Mouse (Mus musculus) limb, embryonic 11.5 days (tissue): Measurements from ENCODE around the gene Fam240b. TPM values are rescaled to one million over a fixed set of nuclear protein-coding genes. Genes with fewer than 3 reads are reported as not detected.

ENCODE experiments used
- ATAC-seq: fragments of 200-750 bp; cut with Nextera tagmentation; 2 replicates; pipeline ENCODE4 v1.8.0; 2017; ENCODE audit warnings: low read depth; ENCODE audit not compliant: insufficient number of reproducible peaks, low FRiP score, low TSS enrichment
- DNase-seq: peaks from one replicate; pipeline ENCODE4 v3.0.0-alpha.2; 2015; ENCODE audit warnings: low spot score
- H3K27ac ChIP-seq: fragments of 300-500 bp; sonication (generic); replicated peaks from 2 replicates; pipeline ENCODE4 v1.5.1; 2014; ENCODE audit warnings: low read depth, mild to moderate bottlenecking, low read length
- H3K27me3 ChIP-seq: fragments of 300-500 bp; sonication (generic); 2 replicates; pipeline ENCODE4 v1.6.1; 2014; ENCODE audit warnings: mild to moderate bottlenecking, low read length, mixed read lengths; ENCODE audit not compliant: control insufficient read depth, insufficient read depth
- H3K36me3 ChIP-seq: fragments of 300-500 bp; sonication (generic); 2 replicates; pipeline ENCODE4 v1.6.1; 2014; ENCODE audit warnings: mild to moderate bottlenecking, low read length, moderate library complexity, mixed read lengths; ENCODE audit not compliant: control insufficient read depth, insufficient read depth
- H3K4me1 ChIP-seq: fragments of 300-500 bp; sonication (generic); 2 replicates; pipeline ENCODE4 v1.6.1; 2014; ENCODE audit warnings: low read length, mixed read lengths; ENCODE audit not compliant: control insufficient read depth, insufficient read depth
- H3K4me2 ChIP-seq: fragments of 300-500 bp; sonication (generic); 2 replicates; pipeline ENCODE4 v1.6.1; 2014; ENCODE audit warnings: low read depth, mild to moderate bottlenecking, moderate library complexity; ENCODE audit not compliant: severe bottlenecking
- H3K4me3 ChIP-seq: fragments of 300-500 bp; sonication (generic); 2 replicates; pipeline ENCODE4 v1.5.1; 2014; ENCODE audit warnings: low read depth, low read length
- H3K9ac ChIP-seq: fragments of 300-500 bp; sonication (generic); 2 replicates; pipeline ENCODE4 v1.6.1; 2014; ENCODE audit warnings: mild to moderate bottlenecking, low read length
- H3K9me3 ChIP-seq: fragments of 300-500 bp; sonication (generic); 2 replicates; pipeline ENCODE4 v1.6.1; 2016; ENCODE audit warnings: low read length; ENCODE audit not compliant: control insufficient read depth
- WGBS: fragments of 180-500 bp; shearing (Covaris S2); extraction: QIAGEN DNeasy Blood & Tissue Kit; methylation state at CpG from one replicate; pipeline ENCODE4 v1.1.7; 2014; 5-methylcytosine and 5-hydroxymethylcytosine counted together
- polyA plus RNA-seq: library from polyadenylated mRNA; unstranded; fragments of >200 nt; fragmentation: Nextera tagmentation; extraction: Ambion mirVana; gene quantifications from 2 replicates; pipeline ENCODE4 v1.2.1, GENCODE M21; 2014

The Fam240b gene
- polyA plus RNA-seq, 1 experiment from 2014 or later: not detected

DNA sequence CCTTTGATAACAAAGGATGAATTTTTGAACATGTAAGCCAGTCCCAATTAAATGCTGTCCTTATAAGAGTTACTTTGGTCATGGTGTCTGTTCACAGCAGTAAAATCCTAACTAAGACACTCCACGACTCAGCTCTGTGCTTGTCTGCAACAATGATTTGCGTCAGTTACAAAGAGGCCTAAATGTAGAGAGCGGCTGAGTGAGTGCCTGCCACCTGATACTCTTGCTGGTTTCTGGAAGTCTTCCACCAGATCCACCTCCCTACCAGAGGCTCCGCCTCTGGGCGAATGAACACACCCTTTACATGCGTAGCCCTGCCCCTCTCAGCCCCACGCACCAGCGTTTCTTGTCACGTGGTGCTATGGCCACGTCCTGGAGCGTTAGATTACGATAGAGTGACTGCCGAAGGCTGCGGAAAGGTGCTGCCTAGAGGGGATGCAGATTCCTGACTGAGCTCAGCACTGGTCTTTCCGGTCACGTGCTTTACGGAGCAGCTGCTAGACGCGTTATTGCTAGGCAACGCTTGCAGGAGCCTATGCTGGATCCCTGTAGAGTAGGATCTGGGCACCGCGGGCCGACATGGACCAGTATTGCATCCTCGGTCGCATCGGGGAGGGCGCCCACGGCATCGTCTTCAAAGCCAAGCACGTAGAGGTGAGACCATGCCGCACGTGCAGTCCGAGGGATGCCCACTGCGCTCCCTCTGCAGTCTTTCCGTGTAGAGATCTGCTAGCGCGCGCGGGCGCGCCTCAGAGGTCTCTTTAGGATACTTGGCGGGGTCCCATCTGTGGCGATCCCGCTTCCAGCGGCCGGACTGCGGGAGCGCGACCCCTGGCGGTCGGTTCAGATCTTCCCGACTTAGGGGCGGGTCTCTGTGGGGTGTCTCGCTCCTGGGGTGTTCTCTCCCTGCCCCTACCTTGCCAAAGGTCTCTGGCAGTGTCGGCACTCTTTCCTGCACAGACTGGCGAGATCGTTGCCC, 65.3 kb downstream of the Fam240b start, which contains the start of gene Cdk20:
Gene Cdk20, plus strand, starts transcription at position 298 of the 979 bp plus-strand sequence.
- ATAC-seq (peak; percentile 99), DNase-seq (peak; percentile 93)
- WGBS: under 1% methylated on average over 57 of the region's 57 CpGs
- peak within 1 kb of the TSS; percentile 47 for H3K9ac ChIP-seq
- H3K4me3 ChIP-seq: peak within 1 kb of the TSS; percentile 41
- peak within 1 kb of the TSS; percentile 72 for H3K27ac ChIP-seq
- H3K9me3 ChIP-seq: no peaks in the 10 kb centered on the region
- H3K4me2 ChIP-seq: peak within 1 kb of the TSS; percentile 68
- H3K4me1 ChIP-seq: 0 out of 2 replicates have a peak, but pooled peaks cover 2% of the 10 kb centered on the region
- H3K36me3 ChIP-seq: no peaks in the 10 kb centered on the region
- no peaks in the 10 kb centered on the region for H3K27me3 ChIP-seq

Other genes starting within 250 kb of the Fam240b start
- 39.9 and 41.0 TPM in 2 replicates for gene Cdc14b, start 222.5 kb downstream of the Fam240b start, polyA plus RNA-seq
- 33.1 and 34.0 TPM in 2 replicates for gene Aaed1, start 185.1 kb downstream of the Fam240b start, polyA plus RNA-seq
- 132 and 133 TPM in 2 replicates for gene Ctsl, start 126.9 kb downstream of the Fam240b start, polyA plus RNA-seq
- 10.8 and 11.2 TPM in 2 replicates for gene Cdk20, start 65.5 kb downstream of the Fam240b start, polyA plus RNA-seq